Mouse (Mus musculus) heart, adult 2 months (tissue): ENCODE measurements around the gene Foxo1.

ENCODE experiments used
- CTCF ChIP-seq: fragments of 200-600 bp; IDR thresholded peaks from 2 replicates; pipeline ENCODE4 v1.8.1; 2022; ENCODE audit warnings: antibody characterized with exemption, mild to moderate bottlenecking, moderate library complexity
- EP300 ChIP-seq: fragments of 200-500 bp; IDR thresholded peaks from 2 replicates; pipeline ENCODE4 v1.6.1; 2011; ENCODE audit warnings: low read depth, low read length, control low read depth; ENCODE audit not compliant: insufficient read depth
- POLR2A ChIP-seq: fragments of 200-500 bp; IDR thresholded peaks from 2 replicates; pipeline ENCODE4 v1.6.1; 2011; ENCODE audit warnings: mild to moderate bottlenecking, low read depth, low read length, control low read depth; ENCODE audit not compliant: insufficient read depth

- TF ChIP-seq CTCF (no peak), POLR2A (no peak), EP300 (no peak)
Measured at GRCm38 (mm10) chr3:52396951-52397615, 128.9 kb downstream of the Foxo1 start.
